Mouse (Mus musculus): Measurements from ENCODE around the gene Kifc1. TPM values are rescaled to one million over a fixed set of nuclear protein-coding genes. Genes with fewer than 3 reads are reported as not detected.
A peak's percentile ranks its signal among the peaks of the same experiment; 100 is the strongest.
"Not testable (repeated sequence)": the region's sequence is repeated elsewhere in the genome, so short reads cannot be mapped to it uniquely, and the experiment has no call there.

Gene Kifc1
- total RNA-seq, 2 experiments from 2014 or later, result 14.7 to 17.0 TPM

GRCm38 (mm10) chr17:33875797-33876196 lies 14.7 kb downstream of the Kifc1 start:
- ATAC-seq (replicated peaks; ENCODE audit: low FRiP score, low TSS enrichment, poor library complexity, severe bottlenecking), result 0 out of 2 replicates have a peak, but pooled peaks have one; percentile 55

GRCm38 (mm10) chr17:33874411-33874810 lies 16.1 kb downstream of the Kifc1 start:
- no peak for ATAC-seq (replicated peaks; ENCODE audit: low FRiP score, low TSS enrichment, poor library complexity, severe bottlenecking)

- ATAC-seq (replicated peaks; ENCODE audit: low FRiP score, low TSS enrichment, poor library complexity, severe bottlenecking), result not testable (repeated sequence)
Observed at GRCm38 (mm10) chr17:33873537-33873936, 16.9 kb downstream of the Kifc1 start, which contains the start of gene Gm7029. TSS of gene Gm7029 (plus strand) at chr17:33873837.

GRCm38 (mm10) chr17:33865330-33866030 lies 25.0 kb downstream of the Kifc1 start:
- peak; percentile 95 for ATAC-seq (replicated peaks; ENCODE audit: low FRiP score, low TSS enrichment, poor library complexity, severe bottlenecking)

GRCm38 (mm10) chr17:33857816-33858215 lies 32.6 kb downstream of the Kifc1 start:
- ATAC-seq (replicated peaks; ENCODE audit: low FRiP score, low TSS enrichment, poor library complexity, severe bottlenecking), result no peak

GRCm38 (mm10) chr17:33851331-33851730 lies 39.1 kb downstream of the Kifc1 start:
- no peak for ATAC-seq (replicated peaks; ENCODE audit: low FRiP score, low TSS enrichment, poor library complexity, severe bottlenecking)

GRCm38 (mm10) chr17:33848139-33848538 lies 42.3 kb downstream of the Kifc1 start:
- no peak for ATAC-seq (replicated peaks; ENCODE audit: low FRiP score, low TSS enrichment, poor library complexity, severe bottlenecking)

- no peak for ATAC-seq (replicated peaks; ENCODE audit: low FRiP score, low TSS enrichment, poor library complexity, severe bottlenecking)
Observed at GRCm38 (mm10) chr17:33844196-33844595, 46.3 kb downstream of the Kifc1 start.

- peak; percentile 89 for ATAC-seq (replicated peaks; ENCODE audit: low FRiP score, low TSS enrichment, poor library complexity, severe bottlenecking)
Observed at GRCm38 (mm10) chr17:33842966-33843795, 47.3 kb downstream of the Kifc1 start, which contains the start of gene Cd320. TSS of gene Cd320 (plus strand) at chr17:33843091.

GRCm38 (mm10) chr17:33829561-33829960 lies 60.9 kb downstream of the Kifc1 start:
- no peak for ATAC-seq (replicated peaks; ENCODE audit: low FRiP score, low TSS enrichment, poor library complexity, severe bottlenecking)

GRCm38 (mm10) chr17:33828892-33829291 lies 61.6 kb downstream of the Kifc1 start:
- ATAC-seq (replicated peaks; ENCODE audit: low FRiP score, low TSS enrichment, poor library complexity, severe bottlenecking), result no peak

- ATAC-seq (replicated peaks; ENCODE audit: low FRiP score, low TSS enrichment, poor library complexity, severe bottlenecking), result peak; percentile 54
Observed at GRCm38 (mm10) chr17:33826850-33827249, 63.6 kb downstream of the Kifc1 start.

Other genes starting within 250 kb of the Kifc1 start
- 579 and 611 TPM in 2 replicates for gene Hnrnpm, start 203.8 kb downstream of the Kifc1 start, total RNA-seq (2014; fragmentation: Nextera tagmentation)
- gene Hnrnpm, start 203.8 kb downstream of the Kifc1 start, total RNA-seq (2017), result 338 and 437 TPM in 2 replicates
- 53.7 and 55.5 TPM in 2 replicates for gene March2, start 172.0 kb downstream of the Kifc1 start, total RNA-seq (2014; fragmentation: Nextera tagmentation)
- 33.4 and 48.1 TPM in 2 replicates for gene March2, start 172.0 kb downstream of the Kifc1 start, total RNA-seq (2017)
- gene Rab11b, start 130.1 kb downstream of the Kifc1 start, total RNA-seq (2014; fragmentation: Nextera tagmentation), result 98.0 and 144 TPM in 2 replicates
- 27.5 and 33.0 TPM in 2 replicates for gene Rab11b, start 130.1 kb downstream of the Kifc1 start, total RNA-seq (2017)
- gene Angptl4, start 108.8 kb downstream of the Kifc1 start, total RNA-seq (2014; fragmentation: Nextera tagmentation), result 14.9 and 18.2 TPM in 2 replicates
- 13.0 and 17.1 TPM in 2 replicates for gene Angptl4, start 108.8 kb downstream of the Kifc1 start, total RNA-seq (2017)
- 12.0 and 19.7 TPM in 2 replicates for gene Kank3, start 80.1 kb downstream of the Kifc1 start, total RNA-seq (2014; fragmentation: Nextera tagmentation)
- gene Kank3, start 80.1 kb downstream of the Kifc1 start, total RNA-seq (2017), result 1.6 and 2.4 TPM in 2 replicates
- gene Rps28, start 66.1 kb downstream of the Kifc1 start, total RNA-seq (2014; fragmentation: Nextera tagmentation), result 3,294 and 3,898 TPM in 2 replicates
- gene Rps28, start 66.1 kb downstream of the Kifc1 start, total RNA-seq (2017), result 3,120 and 3,626 TPM in 2 replicates
- gene Ndufa7, start 66.1 kb downstream of the Kifc1 start, total RNA-seq (2014; fragmentation: Nextera tagmentation), result 261 and 275 TPM in 2 replicates
- gene Ndufa7, start 66.1 kb downstream of the Kifc1 start, total RNA-seq (2017), result 85.6 and 250 TPM in 2 replicates
- gene Cd320, start 47.6 kb downstream of the Kifc1 start, total RNA-seq (2014; fragmentation: Nextera tagmentation), result 11.4 and 19.2 TPM in 2 replicates
- 14.1 and 19.6 TPM in 2 replicates for gene Cd320, start 47.6 kb downstream of the Kifc1 start, total RNA-seq (2017)
- not detected in 2 replicates for gene Gm7029, start 16.8 kb downstream of the Kifc1 start, total RNA-seq (2014; fragmentation: Nextera tagmentation)
- not detected in 2 replicates for gene Gm7029, start 16.8 kb downstream of the Kifc1 start, total RNA-seq (2017)
- gene Platr17, start 14.5 kb upstream of the Kifc1 start, total RNA-seq (2014; fragmentation: Nextera tagmentation), result not detected in 2 replicates
- gene Platr17, start 14.5 kb upstream of the Kifc1 start, total RNA-seq (2017), result not detected in 2 replicates
- gene Daxx, start 18.8 kb upstream of the Kifc1 start, total RNA-seq (2014; fragmentation: Nextera tagmentation), result 60.3 and 70.5 TPM in 2 replicates
- gene Daxx, start 18.8 kb upstream of the Kifc1 start, total RNA-seq (2017), result 41.3 and 49.0 TPM in 2 replicates
- gene Tapbp, start 25.2 kb upstream of the Kifc1 start, total RNA-seq (2014; fragmentation: Nextera tagmentation), result 47.9 and 65.3 TPM in 2 replicates
- 35.6 and 42.1 TPM in 2 replicates for gene Tapbp, start 25.2 kb upstream of the Kifc1 start, total RNA-seq (2017)
- gene Zbtb22, start 25.2 kb upstream of the Kifc1 start, total RNA-seq (2014; fragmentation: Nextera tagmentation), result 18.0 and 18.4 TPM in 2 replicates
- 14.9 and 18.6 TPM in 2 replicates for gene Zbtb22, start 25.2 kb upstream of the Kifc1 start, total RNA-seq (2017)
- 42.6 and 49.0 TPM in 2 replicates for gene Rgl2, start 38.9 kb upstream of the Kifc1 start, total RNA-seq (2014; fragmentation: Nextera tagmentation)
- 10.4 and 14.0 TPM in 2 replicates for gene Rgl2, start 38.9 kb upstream of the Kifc1 start, total RNA-seq (2017)
- gene Pfdn6, start 49.7 kb upstream of the Kifc1 start, total RNA-seq (2014; fragmentation: Nextera tagmentation), result 192 and 240 TPM in 2 replicates
- 209 and 235 TPM in 2 replicates for gene Pfdn6, start 49.7 kb upstream of the Kifc1 start, total RNA-seq (2017)
- 75.2 and 76.4 TPM in 2 replicates for gene Wdr46, start 50.0 kb upstream of the Kifc1 start, total RNA-seq (2014; fragmentation: Nextera tagmentation)
- gene Wdr46, start 50.0 kb upstream of the Kifc1 start, total RNA-seq (2017), result 78.8 and 105 TPM in 2 replicates
- gene B3galt4, start 60.8 kb upstream of the Kifc1 start, total RNA-seq (2014; fragmentation: Nextera tagmentation), result 0.90 and 1.8 TPM in 2 replicates
- 2.7 TPM in 1 of 2 replicates, not detected in the other for gene B3galt4, start 60.8 kb upstream of the Kifc1 start, total RNA-seq (2017)
- gene Vps52, start 65.2 kb upstream of the Kifc1 start, total RNA-seq (2014; fragmentation: Nextera tagmentation), result 41.4 and 51.4 TPM in 2 replicates
- 17.4 and 26.2 TPM in 2 replicates for gene Vps52, start 65.2 kb upstream of the Kifc1 start, total RNA-seq (2017)
- gene Rps18, start 65.3 kb upstream of the Kifc1 start, total RNA-seq (2014; fragmentation: Nextera tagmentation), result 6,055 and 6,432 TPM in 2 replicates
- 1,728 and 1,730 TPM in 2 replicates for gene Rps18, start 65.3 kb upstream of the Kifc1 start, total RNA-seq (2017)
- 870 and 1,054 TPM in 2 replicates for gene H2-K1, start 109.7 kb upstream of the Kifc1 start, total RNA-seq (2014; fragmentation: Nextera tagmentation)
- 664 and 816 TPM in 2 replicates for gene H2-K1, start 109.7 kb upstream of the Kifc1 start, total RNA-seq (2017)
- 12.8 and 24.7 TPM in 2 replicates for gene Ring1, start 134.0 kb upstream of the Kifc1 start, total RNA-seq (2014; fragmentation: Nextera tagmentation)
- 13.5 and 15.4 TPM in 2 replicates for gene Ring1, start 134.0 kb upstream of the Kifc1 start, total RNA-seq (2017)
- gene H2-Ke6, start 137.4 kb upstream of the Kifc1 start, total RNA-seq (2014; fragmentation: Nextera tagmentation), result 118 and 144 TPM in 2 replicates
- 41.6 and 46.8 TPM in 2 replicates for gene H2-Ke6, start 137.4 kb upstream of the Kifc1 start, total RNA-seq (2017)
- 18.1 and 18.3 TPM in 2 replicates for gene Slc39a7, start 141.0 kb upstream of the Kifc1 start, total RNA-seq (2014; fragmentation: Nextera tagmentation)
- 94.1 and 169 TPM in 2 replicates for gene Slc39a7, start 141.0 kb upstream of the Kifc1 start, total RNA-seq (2017)
- 49.6 and 58.9 TPM in 2 replicates for gene Rxrb, start 141.2 kb upstream of the Kifc1 start, total RNA-seq (2014; fragmentation: Nextera tagmentation)
- 31.4 and 33.3 TPM in 2 replicates for gene Rxrb, start 141.2 kb upstream of the Kifc1 start, total RNA-seq (2017)
- 1.1 and 3.6 TPM in 2 replicates for gene Col11a2, start 148.8 kb upstream of the Kifc1 start, total RNA-seq (2014; fragmentation: Nextera tagmentation)
- gene Col11a2, start 148.8 kb upstream of the Kifc1 start, total RNA-seq (2017), result 0.05 and 0.46 TPM in 2 replicates
- 6.2 and 15.1 TPM in 2 replicates for gene H2-Oa, start 201.7 kb upstream of the Kifc1 start, total RNA-seq (2014; fragmentation: Nextera tagmentation)
- gene H2-Oa, start 201.7 kb upstream of the Kifc1 start, total RNA-seq (2017), result 0.75 and 5.8 TPM in 2 replicates
- gene H2-DMa, start 228.9 kb upstream of the Kifc1 start, total RNA-seq (2014; fragmentation: Nextera tagmentation), result 26.4 and 41.6 TPM in 2 replicates
- gene H2-DMa, start 228.9 kb upstream of the Kifc1 start, total RNA-seq (2017), result 35.0 and 36.7 TPM in 2 replicates
- gene Brd2, start 232.0 kb upstream of the Kifc1 start, total RNA-seq (2014; fragmentation: Nextera tagmentation), result 173 and 198 TPM in 2 replicates
- 312 and 511 TPM in 2 replicates for gene Brd2, start 232.0 kb upstream of the Kifc1 start, total RNA-seq (2017)

Measured in megakaryocyte-erythroid progenitor cell, adult 5-6 weeks (primary cell).